Mouse (Mus musculus): ENCODE data around the gene Prkn.

DNA sequence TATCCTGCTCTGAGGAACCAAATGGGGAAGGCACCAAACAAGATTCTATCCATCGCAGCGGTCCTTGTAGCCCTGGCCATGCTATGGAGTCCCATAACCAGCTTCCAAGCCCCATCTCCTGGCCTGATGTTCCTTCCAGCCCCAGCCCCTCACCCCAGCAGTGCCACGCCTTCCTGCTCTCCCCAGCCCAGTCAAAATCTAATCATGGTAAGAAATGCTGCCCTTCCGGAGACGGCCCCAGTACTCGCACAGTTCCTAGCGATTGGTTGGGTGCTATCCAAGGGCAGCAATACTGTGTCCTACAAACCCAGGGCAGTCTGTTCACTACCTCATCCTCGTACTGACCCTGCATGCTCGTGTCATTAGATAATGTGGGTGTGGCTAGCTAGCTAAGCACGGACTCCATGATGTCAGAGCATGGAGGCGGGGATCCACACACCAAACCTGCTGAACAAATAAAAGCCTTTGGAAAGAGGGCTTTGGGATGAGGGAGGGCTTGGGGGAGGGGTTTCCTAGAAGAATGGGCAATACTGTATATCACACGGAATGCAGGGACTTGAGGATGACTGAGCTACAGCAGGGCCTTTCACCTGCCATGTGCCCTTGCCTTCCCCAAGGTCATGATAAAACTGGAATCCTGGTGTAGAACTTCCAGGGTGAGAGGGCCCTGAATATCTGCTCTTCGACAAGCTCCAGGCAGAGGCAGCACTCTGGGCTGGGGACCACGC lies 1148.1 kb downstream of the Prkn start:
- TF ChIP-seq POLR2A (IDR thresholded peaks at IDR 0.05; ENCODE audit: insufficient read depth, low read depth, low read length) (no peak), CTCF (IDR thresholded peaks at IDR 0.05) (no peak), EP300 (IDR thresholded peaks at IDR 0.05; ENCODE audit: insufficient read depth, low read depth, low read length) (no peak)
